Mouse (Mus musculus): ENCODE measurements around the gene Wapl. TPM values are rescaled to one million over a fixed set of nuclear protein-coding genes. Genes with fewer than 3 reads are reported as not detected.

The Wapl gene
- total RNA-seq, 2 experiments from 2014 or later = 34.8 to 35.6 TPM

DNA sequence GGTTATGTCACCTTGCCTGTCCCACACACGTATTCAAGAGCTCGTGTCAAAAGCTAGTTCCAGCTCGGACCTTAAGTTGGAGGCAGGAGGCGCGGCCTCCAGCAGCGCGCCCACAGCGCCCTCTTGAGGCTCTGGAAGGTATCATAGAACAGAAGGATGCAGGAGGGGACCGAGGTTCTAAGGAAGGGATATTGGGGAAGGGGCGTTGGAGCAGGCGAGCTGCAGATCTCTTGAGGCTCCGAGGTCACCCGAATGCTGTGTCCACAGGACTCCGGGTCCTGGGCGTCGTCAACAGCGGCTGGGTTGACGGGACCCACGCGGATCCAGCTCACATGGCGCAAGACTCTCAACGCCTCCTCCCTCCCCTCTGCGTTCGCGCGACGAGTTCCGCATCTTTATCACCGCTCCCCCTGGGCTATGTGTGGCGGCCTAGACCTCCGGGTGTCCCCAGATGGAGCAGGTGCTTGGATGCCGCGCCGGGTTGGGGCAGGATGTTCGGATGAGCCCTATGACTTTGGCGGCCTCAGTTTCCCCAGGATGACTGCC, 95.4 kb downstream of the Wapl start:
- intact Hi-C loops (cut with DNase I) = no loop called here

DNA sequence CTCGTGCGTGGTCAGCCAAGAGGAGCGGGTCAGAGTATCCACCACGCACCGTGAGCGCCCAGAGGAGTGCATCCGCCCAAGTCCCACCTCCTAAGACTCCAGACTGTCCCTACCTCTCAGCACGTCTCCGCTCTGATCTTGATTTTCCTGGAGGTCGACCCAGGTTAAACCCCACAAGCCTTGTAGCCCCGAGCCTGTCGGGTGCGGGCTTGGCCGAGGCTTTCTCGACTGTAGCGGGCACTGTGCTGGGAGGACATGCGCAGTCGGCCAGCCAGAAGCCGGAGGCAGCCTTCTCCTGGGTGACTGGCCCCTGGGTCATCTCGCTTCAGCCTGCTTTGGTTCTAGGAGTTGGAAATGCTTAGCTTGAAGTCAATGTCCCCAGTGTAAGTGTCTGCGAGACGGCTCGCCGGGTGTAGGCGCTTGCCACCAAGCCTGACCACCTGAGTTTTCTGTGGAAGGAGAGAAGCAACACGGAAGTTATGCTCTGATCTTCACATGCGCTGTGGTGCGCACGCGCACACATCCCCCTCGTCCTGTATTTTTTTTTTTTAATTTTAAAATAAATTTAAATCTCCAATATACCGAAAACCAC, 95.9 kb downstream of the Wapl start:
- DNase-seq (ENCODE audit: low spot score in 2 of 2) = peak in 1 of 2 experiments; percentile 26
- intact Hi-C loops (cut with DNase I) = loop anchor here (10.0 kb wide), 1 partner anchor 685 kb away; the partner anchor contains the start of gene Anxa8

More for the DNA sequence above, 95.4 kb downstream of the Wapl start:
- DNase-seq (ENCODE audit: low spot score in 2 of 2) = peak; percentile 40 to 79

DNA sequence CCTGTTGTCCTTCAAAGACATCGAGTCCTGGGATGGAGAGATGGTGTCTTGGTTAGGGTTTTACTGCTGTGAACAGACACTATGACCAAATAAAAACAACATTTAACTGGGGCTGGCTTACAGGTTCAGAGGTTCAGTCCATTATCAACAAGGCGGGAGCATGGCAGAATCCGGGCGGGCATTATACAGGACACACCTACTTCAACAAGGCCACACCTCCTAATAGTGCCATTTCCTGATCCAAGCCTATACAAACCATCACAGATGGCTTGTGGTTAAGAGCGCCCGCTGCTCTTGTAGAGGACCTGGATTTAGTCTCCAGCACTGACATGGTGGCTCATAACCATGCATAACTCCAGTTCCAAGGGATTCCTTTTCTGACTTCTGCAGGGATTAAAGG, 96.7 kb downstream of the Wapl start:
- intact Hi-C loops (cut with DNase I) = loop anchor here (10.0 kb wide), 1 partner anchor 686 kb away; the partner anchor contains the start of gene Anxa8

GRCm38 (mm10) chr14:34771601-34772000, 97.9 kb downstream of the Wapl start:
- DNase-seq (ENCODE audit: low spot score in 2 of 2) = no peak
- intact Hi-C loops (cut with DNase I) = loop anchor here (10.0 kb wide), 1 partner anchor 687 kb away; the partner anchor contains the start of gene Anxa8

More for the DNA sequence above, 96.7 kb downstream of the Wapl start:
- DNase-seq (ENCODE audit: low spot score in 2 of 2) = no peak

- intact Hi-C loops (cut with DNase I) = loop anchor here (10.0 kb wide), 1 partner anchor 687 kb away; the partner anchor contains the start of gene Anxa8
- no peak for DNase-seq (ENCODE audit: low spot score in 2 of 2)
Measured at GRCm38 (mm10) chr14:34772132-34772531, 98.4 kb downstream of the Wapl start.

DNA sequence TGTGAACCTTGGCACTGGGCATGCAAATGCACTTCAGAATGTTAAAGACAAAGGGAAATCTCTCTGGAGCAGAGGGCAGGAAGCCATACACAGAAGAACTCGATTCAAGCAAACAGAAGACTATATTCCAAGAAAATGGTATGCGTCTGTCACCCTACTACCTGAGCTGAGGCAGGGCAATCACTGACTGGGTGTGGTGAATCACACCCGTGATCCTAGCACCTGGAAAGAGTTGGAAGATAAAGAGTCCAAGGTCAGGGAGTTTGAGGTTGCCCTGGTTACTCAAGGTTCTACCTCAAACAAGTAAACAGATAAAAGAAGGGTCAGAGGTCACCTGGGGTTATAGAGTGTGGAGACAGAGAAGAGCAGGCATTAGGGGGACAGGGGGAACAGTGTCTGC, 100.0 kb downstream of the Wapl start:
- intact Hi-C loops (cut with DNase I) = loop anchor here (10.0 kb wide), 1 partner anchor 689 kb away; the partner anchor contains the start of gene Anxa8
- DNase-seq (ENCODE audit: low spot score in 2 of 2) = no peak

GRCm38 (mm10) chr14:34774231-34774630, 100.5 kb downstream of the Wapl start:
- intact Hi-C loops (cut with DNase I) = loop anchor here (10.0 kb wide), 1 partner anchor 689 kb away; the partner anchor contains the start of gene Anxa8
- DNase-seq (ENCODE audit: low spot score in 2 of 2) = no peak

GRCm38 (mm10) chr14:34776719-34777385, 103.1 kb downstream of the Wapl start:
- intact Hi-C loops (cut with DNase I) = loop anchor here (10.0 kb wide), 1 partner anchor 692 kb away; the partner anchor contains the start of gene Anxa8
- no peak for DNase-seq (ENCODE audit: low spot score in 2 of 2)

- peak; percentile 64 to 66 for DNase-seq (ENCODE audit: low spot score in 2 of 2)
- intact Hi-C loops (cut with DNase I) = loop anchor here (2.0 to 10.0 kb wide), 2 partner anchors 161 to 693 kb away; partner anchors contain the start of gene Anxa8
Measured at GRCm38 (mm10) chr14:34777810-34778209, 104.1 kb downstream of the Wapl start.

DNA sequence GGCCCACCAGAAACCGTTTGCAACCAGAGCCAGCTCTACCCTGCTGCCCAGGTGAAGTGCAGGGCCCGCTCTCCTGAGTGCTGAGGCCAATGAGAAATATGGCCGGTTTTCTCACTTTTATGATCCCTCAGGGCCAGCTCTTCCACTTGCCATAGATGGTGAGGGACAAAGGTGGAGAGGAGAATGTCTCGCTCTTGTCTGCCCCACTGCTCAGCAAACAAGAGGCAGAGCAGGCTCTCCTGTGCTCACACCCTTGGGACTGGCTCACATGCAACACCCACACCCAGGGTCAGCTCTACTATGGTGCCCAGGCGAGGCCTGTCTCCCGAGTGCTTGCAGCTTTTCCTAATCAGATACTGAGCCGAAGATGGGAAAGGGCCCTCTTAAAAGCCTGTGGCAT, 105.0 kb downstream of the Wapl start:
- intact Hi-C loops (cut with DNase I) = loop anchor here (2.0 to 10.0 kb wide), 2 partner anchors 162 to 694 kb away; partner anchors contain the start of gene Anxa8
- DNase-seq (ENCODE audit: low spot score in 2 of 2) = no peak

DNA sequence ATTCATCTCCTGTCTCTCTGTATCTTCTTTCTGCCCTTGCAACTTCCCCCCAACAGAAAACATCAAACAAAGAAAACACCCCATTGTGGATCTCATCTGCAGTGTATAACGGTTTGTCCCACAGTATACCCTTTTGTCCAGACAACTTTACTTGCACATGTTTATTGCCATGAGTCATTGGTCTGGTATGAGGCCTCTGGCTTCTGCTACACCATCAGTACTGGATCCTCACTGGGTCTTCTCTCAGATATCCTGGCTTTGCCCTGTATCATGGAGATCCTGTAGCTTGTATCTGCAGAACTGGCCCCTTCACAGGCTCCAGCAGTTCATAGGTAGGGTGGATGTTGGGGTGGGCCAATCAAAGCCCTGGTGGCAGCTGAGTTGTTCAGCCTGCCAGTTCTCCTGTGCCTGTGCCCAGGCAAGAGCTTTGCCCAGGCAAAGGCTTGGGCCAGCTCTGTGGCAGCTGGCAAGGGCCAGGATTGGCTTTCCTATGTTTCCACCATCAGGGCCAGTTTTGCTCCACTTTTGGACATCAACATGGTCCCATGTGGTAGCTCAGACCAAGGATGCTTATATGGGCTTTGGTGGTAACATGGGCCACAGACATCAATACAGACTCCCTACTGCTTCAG, 119.8 kb downstream of the Wapl start:
- intact Hi-C loops (cut with DNase I) = no loop called here
- no peak for DNase-seq (ENCODE audit: low spot score in 2 of 2)

Other genes starting within 250 kb of the Wapl start
- gene Bmpr1a, start 170.6 kb upstream of the Wapl start, total RNA-seq (2021) = 10 to 100 TPM; 31.0 to 34.5 TPM
- gene 9230112D13Rik, start 151.1 kb upstream of the Wapl start, total RNA-seq (2021) = not detected
- gene Ldb3, start 85.2 kb upstream of the Wapl start, total RNA-seq (2021) = 1 to 10 TPM; 1.3 to 1.6 TPM
- not detected for gene Opn4, start 73.8 kb upstream of the Wapl start, total RNA-seq (2021)
- 10 to 100 TPM; 44.9 to 47.4 TPM for gene Grid1, start 146.2 kb downstream of the Wapl start, total RNA-seq (2021)